Comparison of ENCODE assay signal across 8 mouse cellular contexts in the genomic region with DNA sequence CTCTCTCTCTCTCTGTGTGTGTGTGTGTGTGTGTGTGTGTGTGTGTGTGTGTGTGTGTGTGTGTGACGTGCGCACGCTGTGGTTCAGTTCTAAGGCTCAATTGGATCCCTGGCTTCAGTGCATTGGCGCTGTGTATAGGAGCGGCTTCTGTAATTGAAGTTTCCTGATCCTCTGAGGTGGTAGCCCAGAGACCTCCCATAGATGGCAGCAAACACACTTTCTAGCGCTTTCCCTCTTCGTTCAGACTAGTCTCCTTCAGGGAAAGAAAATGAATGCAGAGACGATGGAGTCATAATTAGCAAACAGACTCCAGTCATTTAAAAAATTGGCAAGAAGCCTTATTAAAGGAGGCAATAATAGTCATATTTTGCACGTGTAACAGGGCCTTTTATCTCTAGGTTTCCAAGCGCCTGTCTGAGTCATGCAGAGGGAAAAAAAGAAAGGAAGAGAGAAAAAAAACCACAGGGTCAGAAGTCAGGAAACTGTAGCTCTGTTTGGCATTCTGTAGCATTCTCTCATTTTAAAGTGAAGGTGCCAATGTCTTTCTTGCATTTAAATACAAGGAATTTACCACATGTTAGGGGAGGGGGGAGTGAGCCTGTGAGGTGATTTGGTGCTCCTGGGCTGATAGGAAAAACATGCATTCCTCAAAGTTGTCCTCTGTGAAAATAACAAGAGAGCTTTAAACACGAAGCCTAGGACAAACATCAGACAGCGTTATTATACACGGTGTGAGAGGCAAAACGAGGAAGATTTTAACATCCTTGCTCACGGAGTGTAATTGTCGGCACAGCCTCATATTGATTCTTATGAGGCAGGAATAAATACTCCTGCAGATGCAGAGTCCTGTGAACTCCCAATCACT.
DNase-seq lines count a peak whose midpoint lies in the region; ATAC-seq and TF ChIP-seq lines count a peak whose summit lies in the region.

No protein-coding gene starts in this region.

- H3K4me3 ChIP-seq in cortical plate, adult 2 months (ENCODE audit: insufficient read depth, low read length), result no peak overlapping the region
- no peak overlapping the region for H3K4me3 ChIP-seq in intestine, embryonic 16.5 days (ENCODE audit: low read length)

- intact Hi-C loops in left cerebral cortex, postnatal 10 days (cut with DNase I), result loop anchor here (5.0 to 10.0 kb wide), 3 partner anchors 426 to 694 kb away; a partner anchor contains a TSS

- TF ChIP-seq CTCF in cortical plate, adult 2 months (IDR thresholded peaks at IDR 0.05; ENCODE audit: extremely low read depth, insufficient read depth, low read length), result peak; percentile 87

- no peaks in the 10 kb centered on the region for H3K9me3 ChIP-seq in intestine, embryonic 16.5 days (ENCODE audit: control insufficient read depth, low read length)

- ATAC-seq in granulocyte monocyte progenitor cell, adult 5-6 weeks (replicated peaks; ENCODE audit: poor library complexity, severe bottlenecking), result peak; percentile 79
- ATAC-seq in intestine, embryonic 16.5 days, result peak; percentile 87
- peak; percentile 97 for ATAC-seq in megakaryocyte-erythroid progenitor cell, adult 5-6 weeks (replicated peaks; ENCODE audit: low FRiP score, low TSS enrichment, poor library complexity, severe bottlenecking)

- no peaks in the 10 kb centered on the region; the same call in 1 of the 2 replicates for H3K4me1 ChIP-seq in cortical plate, adult 2 months (ENCODE audit: control insufficient read depth, insufficient read depth, low read length)
- 0 out of 2 replicates have a peak, but pooled peaks cover 3% of the 10 kb centered on the region for H3K4me1 ChIP-seq in intestine, embryonic 16.5 days (ENCODE audit: control insufficient read depth, insufficient read depth, low read length)

- TF ChIP-seq POLR2A in cortical plate, adult 2 months (IDR thresholded peaks at IDR 0.05; ENCODE audit: extremely low read depth, insufficient read depth, low read length), result no peak

- 14% methylated on average over 16 of the region's 16 CpGs for WGBS in intestine, embryonic 16.5 days

- peak overlapping the region; percentile 23; the same call in 1 of the 2 replicates for H3K4me2 ChIP-seq in intestine, embryonic 16.5 days (ENCODE audit: low read depth, low read length)

- H3K9ac ChIP-seq in intestine, embryonic 16.5 days (ENCODE audit: low read depth, low read length), result no peak overlapping the region

- DNase-seq in adrenal gland, adult (ENCODE audit: inconsistent age in 2 of 2, low spot score in 1 of 2), result peak; percentile 63 to 90
- DNase-seq in adrenal gland, postnatal 4 days (ENCODE audit: low spot score in 2 of 2), result no peak
- peak; percentile 57 to 71 for DNase-seq in left cerebral cortex, postnatal 10 days (ENCODE audit: extremely low spot score in 1 of 2, low spot score in 2 of 2)
- peak; percentile 14 for DNase-seq in skeletal muscle tissue, adult 2 months (ENCODE audit: low read depth, low spot score)

- no peaks in the 10 kb centered on the region for H3K36me3 ChIP-seq in intestine, embryonic 16.5 days (ENCODE audit: control insufficient read depth, insufficient read depth, low read length)

- no peak overlapping the region for H3K27ac ChIP-seq in cortical plate, adult 2 months (ENCODE audit: insufficient read depth, low read length)
- no peak overlapping the region for H3K27ac ChIP-seq in intestine, embryonic 16.5 days (ENCODE audit: low read length)

- no peaks in the 10 kb centered on the region for H3K27me3 ChIP-seq in intestine, embryonic 16.5 days (replicated peaks; ENCODE audit: control insufficient read depth, insufficient read depth, low read length)

Comparison
In these comparisons a context has a peak if more than half of its experiments do, and no peak if none do; other contexts are left out.
1. DNase-seq: peak in adrenal gland, adult (2 of 2), left cerebral cortex, postnatal 10 days (2 of 2) and skeletal muscle tissue, adult 2 months (single experiment); none in adrenal gland, postnatal 4 days (0 of 2).
2. Peak in every context shown above with its lines, with median percentiles within 50 percentile points of each other: ATAC-seq.